Mouse (Mus musculus): Measurements from ENCODE around the gene Them5. TPM values are rescaled to one million over a fixed set of nuclear protein-coding genes. Genes with fewer than 3 reads are reported as not detected.

Them5 gene
- polyA plus RNA-seq, 1 experiment from 2014 or later = 0.66 TPM

- H3K4me3 ChIP-seq = peak within 1 kb of the TSS; percentile 25
- peak within 1 kb of the TSS; percentile 51 for H3K9ac ChIP-seq
- WGBS = 14% methylated on average over 5 of the region's 5 CpGs
Observed at GRCm38 (mm10) chr3:94372641-94373040, 30.7 kb downstream of the Them5 start, which contains the start of gene Rorc. Gene Rorc, plus strand, starts transcription at chr3:94372794.

GRCm38 (mm10) chr3:94373090-94373489 lies 31.2 kb downstream of the Them5 start:
- Histone ChIP-seq H3K27ac (no peak overlapping the region), H3K4me1 (peaks cover 29% of the 10 kb centered on the region), H3K36me3 (ENCODE audit: poor library complexity, severe bottlenecking) (no peaks in the 10 kb centered on the region), H3K9ac (peak overlapping the region; percentile 51; the same call in 1 of the 2 replicates), H3K9me3 (replicated peaks) (no peaks in the 10 kb centered on the region), H3K4me2 (peak overlapping the region; percentile 55), H3K27me3 (no peaks in the 10 kb centered on the region), H3K4me3 (peak overlapping the region; percentile 23)
- 6% methylated on average over 9 of the region's 10 CpGs for WGBS
- peak; percentile 62 for ATAC-seq

More at GRCm38 (mm10) chr3:94372641-94373040, 30.7 kb downstream of the Them5 start, which contains the start of gene Rorc:
- ATAC-seq = no peak
- Histone ChIP-seq H3K9me3 (replicated peaks) (no peaks in the 10 kb centered on the region), H3K4me2 (peak within 1 kb of the TSS; percentile 55), H3K27ac (no peak within 1 kb of the TSS), H3K27me3 (no peaks in the 10 kb centered on the region), H3K36me3 (ENCODE audit: poor library complexity, severe bottlenecking) (no peaks in the 10 kb centered on the region), H3K4me1 (peaks cover 29% of the 10 kb centered on the region)

GRCm38 (mm10) chr3:94373597-94374011 lies 31.7 kb downstream of the Them5 start:
- peak; percentile 69 for ATAC-seq
- no peaks in the 10 kb centered on the region for H3K27me3 ChIP-seq
- peak overlapping the region; percentile 23 for H3K4me3 ChIP-seq
- H3K27ac ChIP-seq = no peak overlapping the region
- WGBS = 0% methylated on average over 5 of the region's 5 CpGs
- peaks cover 29% of the 10 kb centered on the region for H3K4me1 ChIP-seq
- no peaks in the 10 kb centered on the region for H3K36me3 ChIP-seq (ENCODE audit: poor library complexity, severe bottlenecking)
- no peaks in the 10 kb centered on the region for H3K9me3 ChIP-seq (replicated peaks)
- H3K4me2 ChIP-seq = peak overlapping the region; percentile 55
- peak overlapping the region; percentile 51; the same call in 1 of the 2 replicates for H3K9ac ChIP-seq

GRCm38 (mm10) chr3:94374636-94375035 lies 32.7 kb downstream of the Them5 start:
- no peaks in the 10 kb centered on the region for H3K27me3 ChIP-seq
- H3K4me3 ChIP-seq = no peak overlapping the region
- H3K9me3 ChIP-seq (replicated peaks) = no peaks in the 10 kb centered on the region
- no peak overlapping the region for H3K4me2 ChIP-seq
- no peaks in the 10 kb centered on the region for H3K36me3 ChIP-seq (ENCODE audit: poor library complexity, severe bottlenecking)
- H3K9ac ChIP-seq = no peak overlapping the region
- ATAC-seq = no peak
- H3K27ac ChIP-seq = no peak overlapping the region
- H3K4me1 ChIP-seq = peaks cover 29% of the 10 kb centered on the region

GRCm38 (mm10) chr3:94375146-94375545 lies 33.2 kb downstream of the Them5 start:
- no peaks in the 10 kb centered on the region for H3K36me3 ChIP-seq (ENCODE audit: poor library complexity, severe bottlenecking)
- ATAC-seq = no peak
- no peaks in the 10 kb centered on the region for H3K27me3 ChIP-seq
- H3K4me1 ChIP-seq = peaks cover 29% of the 10 kb centered on the region
- H3K4me3 ChIP-seq = no peak overlapping the region
- H3K9me3 ChIP-seq (replicated peaks) = no peaks in the 10 kb centered on the region
- 80% methylated on average over 2 of the region's 2 CpGs for WGBS
- H3K9ac ChIP-seq = no peak overlapping the region
- no peak overlapping the region for H3K27ac ChIP-seq
- no peak overlapping the region for H3K4me2 ChIP-seq

- Histone ChIP-seq H3K9ac (no peak overlapping the region), H3K36me3 (ENCODE audit: poor library complexity, severe bottlenecking) (no peaks in the 10 kb centered on the region), H3K27ac (no peak overlapping the region), H3K4me1 (peaks cover 29% of the 10 kb centered on the region), H3K27me3 (no peaks in the 10 kb centered on the region), H3K4me2 (no peak overlapping the region), H3K9me3 (replicated peaks) (no peaks in the 10 kb centered on the region), H3K4me3 (no peak overlapping the region)
- ATAC-seq = no peak
- WGBS = 38% methylated on average over 5 of the region's 5 CpGs
Observed at GRCm38 (mm10) chr3:94375861-94376260, 34.0 kb downstream of the Them5 start.

- Histone ChIP-seq H3K36me3 (ENCODE audit: poor library complexity, severe bottlenecking) (no peaks in the 10 kb centered on the region), H3K4me1 (peaks cover 19% of the 10 kb centered on the region), H3K27me3 (no peaks in the 10 kb centered on the region), H3K4me2 (no peak overlapping the region), H3K9me3 (replicated peaks) (no peaks in the 10 kb centered on the region), H3K9ac (no peak overlapping the region), H3K27ac (no peak overlapping the region), H3K4me3 (no peak overlapping the region)
- 20% methylated on average over 13 of the region's 13 CpGs for WGBS
- ATAC-seq = no peak
Observed at GRCm38 (mm10) chr3:94377028-94377923, 35.4 kb downstream of the Them5 start.

GRCm38 (mm10) chr3:94379831-94380510 lies 38.1 kb downstream of the Them5 start:
- ATAC-seq = no peak
- Histone ChIP-seq H3K36me3 (ENCODE audit: poor library complexity, severe bottlenecking) (no peaks in the 10 kb centered on the region), H3K4me2 (no peak overlapping the region), H3K4me3 (no peak overlapping the region), H3K9me3 (replicated peaks) (no peaks in the 10 kb centered on the region), H3K9ac (no peak overlapping the region), H3K4me1 (no peaks in the 10 kb centered on the region), H3K27ac (no peak overlapping the region), H3K27me3 (no peaks in the 10 kb centered on the region)
- whole genome bisulfite sequencing = 21% methylated on average over 9 of the region's 9 CpGs

- H3K9me3 ChIP-seq (replicated peaks) = no peaks in the 10 kb centered on the region
- H3K4me3 ChIP-seq = no peak overlapping the region
- no peaks in the 10 kb centered on the region for H3K36me3 ChIP-seq (ENCODE audit: poor library complexity, severe bottlenecking)
- no peak overlapping the region for H3K27ac ChIP-seq
- ATAC-seq = no peak
- H3K27me3 ChIP-seq = no peaks in the 10 kb centered on the region
- H3K4me2 ChIP-seq = no peak overlapping the region
- WGBS = 74% methylated on average over 5 of the region's 5 CpGs
- no peaks in the 10 kb centered on the region for H3K4me1 ChIP-seq
- no peak overlapping the region for H3K9ac ChIP-seq
Observed at GRCm38 (mm10) chr3:94382308-94382707, 40.4 kb downstream of the Them5 start.

- Histone ChIP-seq H3K27ac (no peak overlapping the region), H3K27me3 (no peaks in the 10 kb centered on the region), H3K4me1 (no peaks in the 10 kb centered on the region), H3K4me2 (no peak overlapping the region), H3K36me3 (ENCODE audit: poor library complexity, severe bottlenecking) (no peaks in the 10 kb centered on the region), H3K9me3 (replicated peaks) (no peaks in the 10 kb centered on the region), H3K4me3 (no peak overlapping the region), H3K9ac (no peak overlapping the region)
- WGBS = 61% methylated on average over 3 of the region's 3 CpGs
- ATAC-seq = no peak
Observed at GRCm38 (mm10) chr3:94383476-94383875, 41.6 kb downstream of the Them5 start.

GRCm38 (mm10) chr3:94386671-94387070 lies 44.8 kb downstream of the Them5 start:
- Histone ChIP-seq H3K4me1 (no peaks in the 10 kb centered on the region), H3K9ac (no peak overlapping the region), H3K36me3 (ENCODE audit: poor library complexity, severe bottlenecking) (no peaks in the 10 kb centered on the region), H3K4me2 (no peak overlapping the region), H3K9me3 (replicated peaks) (no peaks in the 10 kb centered on the region), H3K27me3 (no peaks in the 10 kb centered on the region), H3K4me3 (no peak overlapping the region), H3K27ac (no peak overlapping the region)
- 67% methylated on average over 4 of the region's 4 CpGs for WGBS
- ATAC-seq = no peak

- Histone ChIP-seq H3K9ac (no peak overlapping the region), H3K36me3 (ENCODE audit: poor library complexity, severe bottlenecking) (no peaks in the 10 kb centered on the region), H3K4me2 (no peak overlapping the region), H3K27ac (no peak overlapping the region), H3K4me1 (no peaks in the 10 kb centered on the region), H3K4me3 (no peak overlapping the region), H3K9me3 (replicated peaks) (no peaks in the 10 kb centered on the region), H3K27me3 (no peaks in the 10 kb centered on the region)
- ATAC-seq = no peak
- WGBS = 96% methylated on average over 10 of the region's 10 CpGs
Observed at GRCm38 (mm10) chr3:94387391-94387790, 45.5 kb downstream of the Them5 start.
